Mouse (Mus musculus): Measurements from ENCODE around the gene Alkbh1.

- TF ChIP-seq CTCF (IDR thresholded peaks at IDR 0.05; ENCODE audit: control insufficient read depth, insufficient read depth, insufficient read length) (no peak), FOSL1 (IDR thresholded peaks at IDR 0.05; ENCODE audit: insufficient read depth, low read length, poor library complexity, severe bottlenecking) (no peak), USF1 (IDR thresholded peaks at IDR 0.05; ENCODE audit: low read depth) (no peak), MYOD1 (IDR thresholded peaks at IDR 0.05; ENCODE audit: control insufficient read depth, insufficient read length, low read depth) (no peak), MYOG (IDR thresholded peaks at IDR 0.05; ENCODE audit: control insufficient read depth, extremely low read depth, insufficient read length) (no peak), MAX (IDR thresholded peaks at IDR 0.05) (no peak)
Observed at GRCm38 (mm10) chr12:87407869-87408605, 35.8 kb downstream of the Alkbh1 start.

All from C2C12 (cell line).